Mouse (Mus musculus): ENCODE data around the gene Trpt1. TPM values are rescaled to one million over a fixed set of nuclear protein-coding genes. Genes with fewer than 3 reads are reported as not detected.

The Trpt1 gene
- polyA plus RNA-seq, 1 experiment from 2014 or later: 14.7 TPM

GRCm38 (mm10) chr19:6952712-6953037 lies 43.3 kb upstream of the Trpt1 start:
- WGBS (ENCODE audit: insufficient replicate concordance): 2% methylated on average over 3 of the region's 3 CpGs
- no peak for ATAC-seq (replicated peaks; ENCODE audit: insufficient number of reproducible peaks, low FRiP score, low TSS enrichment)
- Histone ChIP-seq H3K4me2 (peak overlapping the region; percentile 94), H3K27me3 (ENCODE audit: control insufficient read depth, insufficient read depth, low read length) (no peaks in the 10 kb centered on the region), H3K9ac (ENCODE audit: low read depth, low read length) (peak overlapping the region; percentile 83), H3K4me3 (ENCODE audit: low read depth, low read length) (peak overlapping the region; percentile 70), H3K4me1 (ENCODE audit: control insufficient read depth, insufficient read depth, low read length) (peaks cover 32% of the 10 kb centered on the region), H3K9me3 (replicated peaks; ENCODE audit: control insufficient read depth, low read length) (no peaks in the 10 kb centered on the region), H3K36me3 (ENCODE audit: control insufficient read depth, insufficient read depth, low read length) (peaks cover 11% of the 10 kb centered on the region), H3K27ac (ENCODE audit: low read depth, low read length) (peak overlapping the region; percentile 96)

GRCm38 (mm10) chr19:6954046-6954445 lies 41.9 kb upstream of the Trpt1 start:
- H3K4me1 ChIP-seq (ENCODE audit: control insufficient read depth, insufficient read depth, low read length): peaks cover 32% of the 10 kb centered on the region
- no peak overlapping the region for H3K27ac ChIP-seq (ENCODE audit: low read depth, low read length)
- ATAC-seq (replicated peaks; ENCODE audit: insufficient number of reproducible peaks, low FRiP score, low TSS enrichment): no peak
- H3K9ac ChIP-seq (ENCODE audit: low read depth, low read length): no peak overlapping the region
- no peak overlapping the region for H3K4me2 ChIP-seq
- H3K4me3 ChIP-seq (ENCODE audit: low read depth, low read length): no peak overlapping the region
- H3K36me3 ChIP-seq (ENCODE audit: control insufficient read depth, insufficient read depth, low read length): peaks cover 20% of the 10 kb centered on the region
- WGBS (ENCODE audit: insufficient replicate concordance): 61% methylated on average over 9 of the region's 9 CpGs
- H3K9me3 ChIP-seq (replicated peaks; ENCODE audit: control insufficient read depth, low read length): no peaks in the 10 kb centered on the region
- no peaks in the 10 kb centered on the region for H3K27me3 ChIP-seq (ENCODE audit: control insufficient read depth, insufficient read depth, low read length)

GRCm38 (mm10) chr19:6955424-6955823 lies 40.5 kb upstream of the Trpt1 start:
- no peaks in the 10 kb centered on the region for H3K27me3 ChIP-seq (ENCODE audit: control insufficient read depth, insufficient read depth, low read length)
- no peaks in the 10 kb centered on the region for H3K9me3 ChIP-seq (replicated peaks; ENCODE audit: control insufficient read depth, low read length)
- WGBS (ENCODE audit: insufficient replicate concordance): 50% methylated on average over 7 of the region's 7 CpGs
- H3K4me3 ChIP-seq (ENCODE audit: low read depth, low read length): no peak overlapping the region
- no peak for ATAC-seq (replicated peaks; ENCODE audit: insufficient number of reproducible peaks, low FRiP score, low TSS enrichment)
- H3K9ac ChIP-seq (ENCODE audit: low read depth, low read length): 0 out of 2 replicates have a peak overlapping the region, but pooled peaks have one; percentile 30
- H3K4me2 ChIP-seq: no peak overlapping the region; the same call in 1 of the 2 replicates
- H3K27ac ChIP-seq (ENCODE audit: low read depth, low read length): no peak overlapping the region
- peaks cover 20% of the 10 kb centered on the region for H3K36me3 ChIP-seq (ENCODE audit: control insufficient read depth, insufficient read depth, low read length)
- H3K4me1 ChIP-seq (ENCODE audit: control insufficient read depth, insufficient read depth, low read length): peaks cover 26% of the 10 kb centered on the region

GRCm38 (mm10) chr19:6956461-6956860 lies 39.5 kb upstream of the Trpt1 start:
- Histone ChIP-seq H3K9ac (ENCODE audit: low read depth, low read length) (no peak overlapping the region), H3K4me1 (ENCODE audit: control insufficient read depth, insufficient read depth, low read length) (peaks cover 26% of the 10 kb centered on the region), H3K4me2 (no peak overlapping the region), H3K27me3 (ENCODE audit: control insufficient read depth, insufficient read depth, low read length) (no peaks in the 10 kb centered on the region), H3K27ac (ENCODE audit: low read depth, low read length) (no peak overlapping the region), H3K4me3 (ENCODE audit: low read depth, low read length) (no peak overlapping the region), H3K36me3 (ENCODE audit: control insufficient read depth, insufficient read depth, low read length) (peaks cover 20% of the 10 kb centered on the region), H3K9me3 (replicated peaks; ENCODE audit: control insufficient read depth, low read length) (no peaks in the 10 kb centered on the region)
- no peak for ATAC-seq (replicated peaks; ENCODE audit: insufficient number of reproducible peaks, low FRiP score, low TSS enrichment)
- 78% methylated on average over 10 of the region's 10 CpGs for WGBS (ENCODE audit: insufficient replicate concordance)

GRCm38 (mm10) chr19:6968491-6969271 lies 27.2 kb upstream of the Trpt1 start:
- peak overlapping the region; percentile 67 for H3K4me2 ChIP-seq
- no peak for ATAC-seq (replicated peaks; ENCODE audit: insufficient number of reproducible peaks, low FRiP score, low TSS enrichment)
- peaks cover 33% of the 10 kb centered on the region for H3K4me1 ChIP-seq (ENCODE audit: control insufficient read depth, insufficient read depth, low read length)
- no peak overlapping the region for H3K27ac ChIP-seq (ENCODE audit: low read depth, low read length)
- peaks cover 16% of the 10 kb centered on the region for H3K36me3 ChIP-seq (ENCODE audit: control insufficient read depth, insufficient read depth, low read length)
- peak overlapping the region; percentile 83 for H3K9ac ChIP-seq (ENCODE audit: low read depth, low read length)
- no peaks in the 10 kb centered on the region for H3K27me3 ChIP-seq (ENCODE audit: control insufficient read depth, insufficient read depth, low read length)
- 12% methylated on average over 15 of the region's 15 CpGs for WGBS (ENCODE audit: insufficient replicate concordance)
- no peaks in the 10 kb centered on the region for H3K9me3 ChIP-seq (replicated peaks; ENCODE audit: control insufficient read depth, low read length)
- H3K4me3 ChIP-seq (ENCODE audit: low read depth, low read length): peak overlapping the region; percentile 72

GRCm38 (mm10) chr19:6969291-6969664 lies 26.7 kb upstream of the Trpt1 start:
- peak overlapping the region; percentile 72 for H3K4me3 ChIP-seq (ENCODE audit: low read depth, low read length)
- peak overlapping the region; percentile 67 for H3K4me2 ChIP-seq
- no peak for ATAC-seq (replicated peaks; ENCODE audit: insufficient number of reproducible peaks, low FRiP score, low TSS enrichment)
- H3K4me1 ChIP-seq (ENCODE audit: control insufficient read depth, insufficient read depth, low read length): peaks cover 37% of the 10 kb centered on the region
- peak overlapping the region; percentile 83 for H3K9ac ChIP-seq (ENCODE audit: low read depth, low read length)
- no peaks in the 10 kb centered on the region for H3K27me3 ChIP-seq (ENCODE audit: control insufficient read depth, insufficient read depth, low read length)
- no peaks in the 10 kb centered on the region for H3K9me3 ChIP-seq (replicated peaks; ENCODE audit: control insufficient read depth, low read length)
- H3K36me3 ChIP-seq (ENCODE audit: control insufficient read depth, insufficient read depth, low read length): peaks cover 13% of the 10 kb centered on the region
- under 1% methylated on average over 20 of the region's 20 CpGs for WGBS (ENCODE audit: insufficient replicate concordance)
- 0 out of 2 replicates have a peak overlapping the region, but pooled peaks have one; percentile 3 for H3K27ac ChIP-seq (ENCODE audit: low read depth, low read length)

GRCm38 (mm10) chr19:6969665-6970381 lies 26.1 kb upstream of the Trpt1 start:
- Histone ChIP-seq H3K27ac (ENCODE audit: low read depth, low read length) (peak overlapping the region; percentile 51), H3K9me3 (replicated peaks; ENCODE audit: control insufficient read depth, low read length) (no peaks in the 10 kb centered on the region), H3K4me3 (ENCODE audit: low read depth, low read length) (peak overlapping the region; percentile 72), H3K9ac (ENCODE audit: low read depth, low read length) (peak overlapping the region; percentile 83), H3K4me2 (peak overlapping the region; percentile 67), H3K4me1 (ENCODE audit: control insufficient read depth, insufficient read depth, low read length) (peaks cover 37% of the 10 kb centered on the region), H3K36me3 (ENCODE audit: control insufficient read depth, insufficient read depth, low read length) (peaks cover 8% of the 10 kb centered on the region), H3K27me3 (ENCODE audit: control insufficient read depth, insufficient read depth, low read length) (no peaks in the 10 kb centered on the region)
- WGBS (ENCODE audit: insufficient replicate concordance): 1% methylated on average over 53 of the region's 55 CpGs
- ATAC-seq (replicated peaks; ENCODE audit: insufficient number of reproducible peaks, low FRiP score, low TSS enrichment): peak; percentile 63; the same call in 1 of the 2 replicates

GRCm38 (mm10) chr19:6970460-6971085 lies 25.4 kb upstream of the Trpt1 start:
- peaks cover 7% of the 10 kb centered on the region for H3K36me3 ChIP-seq (ENCODE audit: control insufficient read depth, insufficient read depth, low read length)
- peak overlapping the region; percentile 67 for H3K4me2 ChIP-seq
- peak overlapping the region; percentile 83 for H3K9ac ChIP-seq (ENCODE audit: low read depth, low read length)
- no peak for ATAC-seq (replicated peaks; ENCODE audit: insufficient number of reproducible peaks, low FRiP score, low TSS enrichment)
- H3K4me1 ChIP-seq (ENCODE audit: control insufficient read depth, insufficient read depth, low read length): peaks cover 37% of the 10 kb centered on the region
- WGBS (ENCODE audit: insufficient replicate concordance): 27% methylated on average over 11 of the region's 11 CpGs
- 0 out of 2 replicates have a peak overlapping the region, but pooled peaks have one; percentile 51 for H3K27ac ChIP-seq (ENCODE audit: low read depth, low read length)
- no peaks in the 10 kb centered on the region for H3K9me3 ChIP-seq (replicated peaks; ENCODE audit: control insufficient read depth, low read length)
- H3K4me3 ChIP-seq (ENCODE audit: low read depth, low read length): peak overlapping the region; percentile 72; the same call in 1 of the 2 replicates
- H3K27me3 ChIP-seq (ENCODE audit: control insufficient read depth, insufficient read depth, low read length): no peaks in the 10 kb centered on the region
